ENCODE assay signal across 22 mouse cellular contexts in the genomic region with DNA sequence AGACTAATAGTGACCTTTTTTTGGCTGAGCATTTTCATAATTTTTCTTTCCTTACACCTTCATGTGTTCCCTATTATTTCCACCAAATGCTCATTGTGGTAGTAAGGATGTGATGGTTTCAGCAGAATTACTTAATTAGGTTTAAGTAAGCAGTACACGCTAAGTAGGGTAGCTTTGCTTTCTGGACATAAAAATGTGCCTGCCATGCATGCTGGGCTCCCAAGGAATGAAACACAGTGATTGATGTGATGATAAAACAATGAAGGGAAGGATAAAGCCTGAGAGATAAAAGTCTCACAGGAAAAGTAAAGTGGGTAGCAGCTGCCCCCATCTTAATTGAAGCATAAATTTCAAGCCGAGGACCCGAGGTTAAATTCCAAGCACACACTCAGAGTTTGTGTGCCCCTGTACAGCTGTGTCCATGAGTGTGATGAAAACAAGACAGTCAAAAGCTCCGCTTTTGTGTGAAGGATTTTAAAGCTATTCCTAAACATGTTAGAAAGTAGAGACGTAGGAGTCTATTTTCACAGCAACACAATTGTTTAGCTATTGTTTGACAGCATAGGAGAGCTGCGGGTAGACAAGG.
DNase-seq lines count a peak whose midpoint lies in the region; ATAC-seq and TF ChIP-seq lines count a peak whose summit lies in the region.
"Had no signal": no experiment of that assay in that cellular context is flagged by ENCODE, and none has a peak within 500 bp of the region (broad histone marks: within the 10 kb centered on the region; RNA-seq: fewer than 3 reads in every experiment).

No protein-coding gene starts in this region.

- no peak overlapping the region for H3K4me3 ChIP-seq in hindbrain, embryonic 13.5 days
- H3K4me3 ChIP-seq in hindbrain, embryonic 16.5 days (ENCODE audit: low read length) = no peak overlapping the region
- H3K4me3 ChIP-seq in neural tube, embryonic 13.5 days = no peak overlapping the region
- no peak overlapping the region for H3K4me3 ChIP-seq in kidney, embryonic 15.5 days (replicated peaks)
- H3K4me3 ChIP-seq: forebrain, embryonic 10.5 days; forebrain, embryonic 13.5 days; heart, adult 2 months had no signal

- no peaks in the 10 kb centered on the region for H3K9me3 ChIP-seq in hindbrain, embryonic 13.5 days
- no peaks in the 10 kb centered on the region for H3K9me3 ChIP-seq in hindbrain, embryonic 16.5 days (ENCODE audit: control insufficient read depth, low read length)
- H3K9me3 ChIP-seq in neural tube, embryonic 13.5 days = no peaks in the 10 kb centered on the region
- no peaks in the 10 kb centered on the region for H3K9me3 ChIP-seq in kidney, embryonic 15.5 days (replicated peaks)
- H3K9me3 ChIP-seq: forebrain, embryonic 10.5 days; forebrain, embryonic 13.5 days had no signal

- DNase-seq in embryo, embryonic 11 days = peak; percentile 2
- DNase-seq in embryo, embryonic 10.5 days (ENCODE audit: low spot score) = no peak
- peak; percentile 20 for DNase-seq in brain, embryonic 14.5 days (ENCODE audit: low read depth)
- no peak for DNase-seq in kidney, postnatal 14 days
- DNase-seq: adrenal gland, postnatal 10 days; adrenal gland, postnatal 36 days; cerebellum, adult 11 months; cerebellum, adult 2 months; cerebellum, adult 9-11 months; cerebellum, postnatal 25 days; gastrocnemius, postnatal 10 days; gastrocnemius, postnatal 36 days; heart, adult 2 months had no signal

- WGBS in hindbrain, embryonic 13.5 days = 43% methylated on average over 6 of the region's 6 CpGs
- WGBS in hindbrain, embryonic 16.5 days = 43% methylated on average over 6 of the region's 6 CpGs
- 19% methylated on average over 6 of the region's 6 CpGs for WGBS in neural tube, embryonic 13.5 days
- WGBS in kidney, embryonic 15.5 days = 45% methylated on average over 6 of the region's 6 CpGs

- peaks cover 8% of the 10 kb centered on the region; the same call in 1 of the 2 replicates for H3K4me1 ChIP-seq in hindbrain, embryonic 13.5 days (replicated peaks)
- H3K4me1 ChIP-seq in hindbrain, embryonic 16.5 days (ENCODE audit: control insufficient read depth, insufficient read depth, low read depth, low read length) = no peaks in the 10 kb centered on the region
- peaks cover 14% of the 10 kb centered on the region; the same call in 1 of the 2 replicates for H3K4me1 ChIP-seq in neural tube, embryonic 13.5 days (replicated peaks)
- H3K4me1 ChIP-seq in kidney, embryonic 15.5 days = no peaks in the 10 kb centered on the region

- peak; percentile 52; the same call in 1 of the 2 replicates for ATAC-seq in hindbrain, embryonic 13.5 days (ENCODE audit: low FRiP score)
- no peak for ATAC-seq in hindbrain, embryonic 16.5 days
- ATAC-seq in neural tube, embryonic 13.5 days (ENCODE audit: low read depth) = peak; percentile 93
- no peak for ATAC-seq in kidney, embryonic 15.5 days (replicated peaks; ENCODE audit: low FRiP score)
- ATAC-seq: activated CD4-positive, CD25-positive, alpha-beta regulatory T cell, adult 4 months; forebrain, embryonic 13.5 days; forebrain, embryonic 16.5 days had no signal

- H3K27ac ChIP-seq in hindbrain, embryonic 13.5 days = 0 out of 2 replicates have a peak overlapping the region, but pooled peaks have one; percentile 18
- H3K27ac ChIP-seq in hindbrain, embryonic 16.5 days (ENCODE audit: low read depth, low read length) = no peak overlapping the region
- H3K27ac ChIP-seq in neural tube, embryonic 13.5 days (replicated peaks) = peak overlapping the region; percentile 57
- H3K27ac ChIP-seq in kidney, embryonic 15.5 days = no peak overlapping the region
- H3K27ac ChIP-seq: forebrain, embryonic 10.5 days; forebrain, embryonic 13.5 days; heart, adult 2 months had no signal

- TF ChIP-seq POLR2A in brain, embryonic 14.5 days (IDR thresholded peaks at IDR 0.05; ENCODE audit: borderline replicate concordance, extremely low read depth, insufficient read depth, insufficient read length, poor library complexity, severe bottlenecking) = no peak

- TF ChIP-seq CTCF in brain, embryonic 14.5 days (IDR thresholded peaks at IDR 0.05; ENCODE audit: borderline replicate concordance, extremely low read depth, insufficient read depth, insufficient read length) = no peak

- no peak overlapping the region for H3K9ac ChIP-seq in hindbrain, embryonic 13.5 days
- no peak overlapping the region for H3K9ac ChIP-seq in hindbrain, embryonic 16.5 days (ENCODE audit: low read depth, low read length)
- no peak overlapping the region for H3K9ac ChIP-seq in neural tube, embryonic 13.5 days
- H3K9ac ChIP-seq in kidney, embryonic 15.5 days = no peak overlapping the region
- H3K9ac ChIP-seq: forebrain, embryonic 13.5 days had no signal

- no peaks in the 10 kb centered on the region for H3K36me3 ChIP-seq in hindbrain, embryonic 13.5 days
- H3K36me3 ChIP-seq in hindbrain, embryonic 16.5 days (ENCODE audit: control insufficient read depth, insufficient read depth, low read length) = no peaks in the 10 kb centered on the region
- no peaks in the 10 kb centered on the region for H3K36me3 ChIP-seq in neural tube, embryonic 13.5 days
- H3K36me3 ChIP-seq in kidney, embryonic 15.5 days = no peaks in the 10 kb centered on the region
- H3K36me3 ChIP-seq: forebrain, embryonic 10.5 days had no signal

- H3K4me2 ChIP-seq in hindbrain, embryonic 13.5 days = no peak overlapping the region
- no peak overlapping the region for H3K4me2 ChIP-seq in hindbrain, embryonic 16.5 days (ENCODE audit: low read length)
- H3K4me2 ChIP-seq in neural tube, embryonic 13.5 days = no peak overlapping the region
- no peak overlapping the region for H3K4me2 ChIP-seq in kidney, embryonic 15.5 days
- H3K4me2 ChIP-seq: forebrain, embryonic 13.5 days; heart, embryonic 11.5 days had no signal

- H3K27me3 ChIP-seq in hindbrain, embryonic 13.5 days = no peaks in the 10 kb centered on the region
- H3K27me3 ChIP-seq in hindbrain, embryonic 16.5 days (replicated peaks; ENCODE audit: control insufficient read depth, insufficient read depth, low read length) = no peaks in the 10 kb centered on the region
- H3K27me3 ChIP-seq in neural tube, embryonic 13.5 days = no peaks in the 10 kb centered on the region
- no peaks in the 10 kb centered on the region for H3K27me3 ChIP-seq in kidney, embryonic 15.5 days
- H3K27me3 ChIP-seq: forebrain, embryonic 13.5 days had no signal

Comparison
In these comparisons a context has a peak if more than half of its experiments do, and no peak if none do; other contexts are left out.
1. DNase-seq: peak in embryo, embryonic 11 days (single experiment) and brain, embryonic 14.5 days (single experiment); none in embryo, embryonic 10.5 days (single experiment) and kidney, postnatal 14 days (single experiment).
2. ATAC-seq: peak in hindbrain, embryonic 13.5 days (single experiment) and neural tube, embryonic 13.5 days (single experiment); none in hindbrain, embryonic 16.5 days (single experiment) and kidney, embryonic 15.5 days (single experiment).
3. H3K27ac ChIP-seq: peak in hindbrain, embryonic 13.5 days (single experiment) and neural tube, embryonic 13.5 days (single experiment); none in hindbrain, embryonic 16.5 days (single experiment) and kidney, embryonic 15.5 days (single experiment).